Mouse (Mus musculus) lung, postnatal 0 days (tissue): ENCODE measurements at regions not wholly inside any gene's neighbourhood (a gene's known extent, or its start where the extent isn't known, plus 50 kb on each side); places are given as distances from the start of the nearest gene placed in this dataset.

Experiments used
- CTCF ChIP-seq: IDR thresholded peaks from 2 replicates; pipeline ENCODE4 v1.5.1; 2016; ENCODE audit warnings: antibody characterized with exemption, mild to moderate bottlenecking
- EP300 ChIP-seq: IDR thresholded peaks from 2 replicates; pipeline ENCODE4 v1.6.1; 2016; ENCODE audit warnings: antibody characterized with exemption, mild to moderate bottlenecking, control low read depth

DNA sequence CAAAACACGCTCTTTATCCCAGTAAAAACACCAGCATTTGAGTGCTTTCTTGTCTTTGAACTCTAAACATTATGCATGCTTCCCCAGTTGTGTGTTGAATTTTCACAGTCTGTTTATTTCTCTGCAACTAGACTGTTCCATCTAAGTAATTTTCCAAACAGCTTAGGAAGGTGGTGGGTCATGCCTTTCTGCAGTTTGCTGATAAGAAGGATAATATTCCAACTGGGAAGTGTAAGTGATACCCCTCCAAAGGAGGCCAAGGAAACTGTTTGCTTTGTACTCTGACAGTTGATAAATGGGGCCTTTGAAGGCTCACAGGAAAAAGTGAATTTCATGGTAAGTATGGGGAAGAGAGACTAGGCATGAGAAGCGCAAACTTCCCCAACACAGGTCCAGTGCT lies 1354.4 kb downstream of the Gsdmc2 start:
- TF ChIP-seq CTCF (no peak), EP300 (no peak)
